Mouse (Mus musculus) midbrain, embryonic 10.5 days (tissue): ENCODE results near the gene Sat1. TPM values are rescaled to one million over a fixed set of nuclear protein-coding genes. Genes with fewer than 3 reads are reported as not detected.

Source experiments
- polyA plus RNA-seq: library from polyadenylated mRNA; unstranded; fragments of >200 nt; fragmentation: Nextera tagmentation; extraction: Ambion mirVana; gene quantifications from 2 replicates; pipeline ENCODE4 v1.2.1, GENCODE M21; 2016

Gene Sat1
- polyA plus RNA-seq, 1 experiment from 2014 or later, result 81.1 TPM

Other genes starting within 250 kb of the Sat1 start
- not detected in 2 replicates for gene Magea8, start 220.6 kb downstream of the Sat1 start, polyA plus RNA-seq
- gene Magea5, start 153.3 kb downstream of the Sat1 start, polyA plus RNA-seq, result not detected in 2 replicates
- not detected in 2 replicates for gene Magea1, start 126.7 kb downstream of the Sat1 start, polyA plus RNA-seq
- not detected in 2 replicates for gene Magea2, start 122.8 kb downstream of the Sat1 start, polyA plus RNA-seq
- not detected in 2 replicates for gene Cldn34b2, start 88.0 kb downstream of the Sat1 start, polyA plus RNA-seq
- 19.6 and 20.0 TPM in 2 replicates for gene Acot9, start 46.0 kb upstream of the Sat1 start, polyA plus RNA-seq
- 274 and 302 TPM in 2 replicates for gene Prdx4, start 124.3 kb upstream of the Sat1 start, polyA plus RNA-seq